Mouse (Mus musculus): ENCODE data around the gene Exoc3l.

DNA sequence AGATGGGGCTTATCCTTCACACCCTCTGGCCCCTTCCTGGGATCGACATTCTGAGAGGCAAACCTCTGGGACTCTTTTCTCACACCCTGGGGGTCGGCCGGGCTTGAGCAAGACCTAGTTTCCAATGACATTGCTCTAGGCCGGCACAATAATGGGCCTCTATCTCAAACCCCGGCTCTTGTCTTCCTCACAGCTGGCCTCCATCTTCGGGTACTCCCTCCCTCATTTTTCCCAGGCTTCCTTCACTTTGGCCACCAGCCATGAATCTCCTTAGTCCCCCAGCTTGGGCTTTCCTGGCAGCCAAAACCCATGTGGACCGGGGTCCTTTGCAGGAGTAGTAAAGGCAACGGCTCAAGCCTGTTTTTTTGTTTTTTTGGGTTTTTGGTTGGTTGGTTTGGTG is 45.5 kb upstream of the Exoc3l start:
- TF ChIP-seq CTCF (IDR thresholded peaks at IDR 0.05; ENCODE audit: control insufficient read depth, insufficient read depth, insufficient replicate concordance, low read depth, low read length) (no peak), POLR2A (IDR thresholded peaks at IDR 0.05; ENCODE audit: control insufficient read depth, low read depth, low read length) (no peak)
